Mouse (Mus musculus): ENCODE data around the gene Ccdc9b.

The Ccdc9b gene

DNA sequence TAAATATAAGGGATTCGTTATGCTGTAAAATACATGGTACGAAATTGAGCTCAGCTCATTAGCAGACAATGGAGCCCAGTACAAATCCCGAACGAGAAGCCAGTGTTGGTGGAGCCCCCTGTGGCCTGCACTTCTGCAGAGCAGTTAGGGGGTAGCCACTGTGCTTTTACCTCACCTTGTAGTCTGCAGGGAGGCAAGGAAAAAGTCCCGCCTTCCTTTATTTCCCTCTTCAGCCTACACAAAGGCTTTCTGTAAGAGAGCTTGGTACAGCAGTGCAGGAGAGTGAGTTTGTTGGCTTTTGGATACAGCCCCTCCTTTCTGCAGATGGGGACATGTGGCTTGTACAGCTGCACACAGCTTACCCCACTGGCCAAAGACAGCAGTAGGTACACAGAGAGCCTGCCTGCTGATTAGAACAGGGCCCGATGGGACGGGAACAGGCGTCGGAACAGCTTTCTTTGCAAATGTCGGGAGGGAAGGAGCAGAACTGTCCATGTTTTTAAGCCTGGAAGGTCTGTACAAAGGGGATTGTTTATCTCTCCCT lies 13.0 kb downstream of the Ccdc9b start:
- no peak for DNase-seq (ENCODE audit: low spot score in 2 of 2)

DNA sequence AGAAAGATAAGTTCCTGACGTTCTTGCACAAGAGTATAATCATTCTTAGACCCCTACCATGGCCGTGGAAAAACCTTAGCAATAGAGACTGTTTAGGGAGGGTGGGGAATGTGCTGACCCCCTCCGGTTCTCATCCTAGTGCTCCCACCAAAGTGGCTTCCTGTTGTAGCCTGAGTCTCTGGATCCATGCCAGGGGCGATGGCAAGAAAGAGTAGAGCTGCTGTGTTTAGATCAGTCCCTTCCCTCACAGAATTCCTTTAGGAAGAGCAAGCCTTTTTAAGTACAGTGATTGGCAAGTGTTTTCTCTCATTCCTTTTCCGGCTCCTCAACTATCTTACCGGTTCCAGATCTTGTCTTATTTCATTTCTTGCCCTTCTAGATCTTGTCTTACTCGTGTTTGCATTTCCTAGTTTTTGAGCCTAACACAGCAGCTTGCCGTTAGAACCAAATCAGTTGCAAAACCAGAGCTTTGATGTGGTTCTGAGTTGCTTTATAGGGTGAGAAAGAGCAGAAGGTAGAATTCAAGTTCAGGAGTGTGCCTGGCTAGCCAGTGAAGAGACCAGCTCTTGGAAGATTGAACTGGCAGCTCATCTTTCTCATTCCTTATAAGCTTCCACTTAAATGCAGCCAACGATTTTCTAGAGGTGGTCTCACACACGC lies 15.0 kb downstream of the Ccdc9b start:
- no peak for DNase-seq (ENCODE audit: low spot score in 2 of 2)

DNA sequence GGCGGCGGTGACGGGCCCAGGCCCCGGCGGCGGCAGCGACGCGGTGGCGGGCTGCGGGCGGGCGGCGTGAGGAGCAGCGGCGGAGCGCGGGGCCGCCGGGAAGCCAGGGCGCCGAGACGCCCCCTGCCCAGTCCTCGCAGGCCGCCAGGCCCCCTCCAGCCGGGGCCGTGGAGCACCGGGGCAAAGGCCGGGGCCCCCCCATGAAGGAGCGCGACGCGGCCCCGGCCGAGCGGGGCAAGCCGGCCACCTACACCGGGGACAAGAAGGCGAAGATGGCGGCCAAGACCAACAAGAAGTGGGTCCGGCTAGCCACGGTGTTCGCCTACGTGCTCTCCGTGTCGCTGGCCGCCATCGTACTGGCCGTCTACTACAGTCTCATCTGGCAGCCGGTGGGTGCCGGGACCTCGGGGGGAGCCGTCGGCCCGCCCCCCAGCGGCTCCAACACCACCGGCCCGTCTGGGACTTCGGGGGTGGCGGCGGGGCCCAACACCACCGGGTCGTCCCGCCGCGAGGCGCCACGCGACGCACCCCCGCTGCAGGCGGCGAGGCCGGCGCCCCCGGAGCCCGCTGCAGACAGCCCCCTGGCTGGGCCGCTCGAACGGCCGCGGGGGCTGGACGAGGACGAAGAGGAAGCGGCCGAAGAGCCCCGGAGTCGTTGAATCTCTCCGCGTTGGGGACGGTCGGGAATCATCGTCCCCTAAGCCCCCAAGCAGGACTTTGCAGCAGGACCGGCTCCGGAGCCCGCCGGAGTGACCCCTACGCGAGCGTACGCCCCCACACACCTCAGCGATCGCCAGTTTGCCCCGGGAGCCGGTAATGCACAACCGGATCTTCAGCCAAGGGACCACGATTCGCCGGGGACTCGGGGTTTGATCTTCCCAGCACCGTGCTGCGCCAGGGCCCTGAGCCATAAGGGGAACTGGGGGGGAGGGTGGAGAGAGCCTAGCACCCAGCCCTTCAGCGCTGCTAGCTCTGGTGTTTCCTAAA lies 16.3 kb downstream of the Ccdc9b start:
- peak; percentile 48 to 81 for DNase-seq (ENCODE audit: low spot score in 2 of 2)

DNA sequence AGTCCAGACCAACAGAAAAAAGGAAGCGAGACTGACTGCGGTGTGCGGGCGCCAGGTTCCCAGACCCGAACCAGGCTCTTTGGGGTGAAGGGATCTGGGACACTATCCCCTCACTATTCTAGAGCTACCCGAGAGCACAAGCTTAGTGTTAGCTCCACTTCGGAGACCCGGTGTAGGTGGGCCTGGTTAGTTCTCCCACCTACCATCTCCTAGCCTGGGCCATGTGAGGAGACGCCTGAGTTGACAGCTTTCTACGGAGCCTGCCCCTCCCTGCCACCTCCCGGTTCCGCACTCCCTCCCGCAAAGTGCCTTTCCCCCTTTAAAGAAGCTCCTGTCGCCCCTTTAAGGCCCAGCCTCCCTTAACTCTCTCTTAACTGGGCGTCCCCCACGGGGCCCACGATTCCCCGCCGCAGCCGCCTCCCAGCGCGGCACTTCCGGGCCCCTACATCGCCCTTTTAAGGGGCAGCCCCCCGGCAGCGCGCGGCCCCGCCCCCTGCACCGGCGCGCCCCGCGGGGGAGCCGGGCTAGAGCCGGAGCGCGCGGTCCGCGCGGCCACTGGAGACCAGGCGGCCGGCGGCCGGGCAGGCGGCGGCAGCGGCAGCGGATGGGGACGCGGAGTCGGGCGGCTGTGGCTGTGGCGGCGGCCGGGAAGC lies 17.1 kb downstream of the Ccdc9b start, which contains the start of gene Inafm2:
Gene Inafm2 (plus strand): TSS at position 527 of the 653 bp plus-strand sequence.
- peak; percentile 86 to 92 for DNase-seq (ENCODE audit: low spot score in 2 of 2)

- no peak for DNase-seq (ENCODE audit: low spot score in 2 of 2)
These were observed 17.8 kb downstream of the Ccdc9b start for GRCm38 (mm10) chr2:118744621-118745020.

- no peak for DNase-seq (ENCODE audit: low spot score in 2 of 2)
These were observed 19.1 kb downstream of the Ccdc9b start for GRCm38 (mm10) chr2:118743261-118743943.

GRCm38 (mm10) chr2:118741183-118741582 lies 21.3 kb downstream of the Ccdc9b start:
- DNase-seq (ENCODE audit: low spot score in 2 of 2), result no peak

- no peak for DNase-seq (ENCODE audit: low spot score in 2 of 2)
These were observed 22.1 kb downstream of the Ccdc9b start for GRCm38 (mm10) chr2:118740341-118740740.

GRCm38 (mm10) chr2:118733341-118733740 lies 29.1 kb downstream of the Ccdc9b start:
- no peak for DNase-seq (ENCODE audit: low spot score in 2 of 2)

GRCm38 (mm10) chr2:118731981-118732380 lies 30.5 kb downstream of the Ccdc9b start:
- no peak for DNase-seq (ENCODE audit: low spot score in 2 of 2)

GRCm38 (mm10) chr2:118730622-118730915 lies 31.9 kb downstream of the Ccdc9b start:
- peak; percentile 67 to 82 for DNase-seq (ENCODE audit: low spot score in 2 of 2)

DNA sequence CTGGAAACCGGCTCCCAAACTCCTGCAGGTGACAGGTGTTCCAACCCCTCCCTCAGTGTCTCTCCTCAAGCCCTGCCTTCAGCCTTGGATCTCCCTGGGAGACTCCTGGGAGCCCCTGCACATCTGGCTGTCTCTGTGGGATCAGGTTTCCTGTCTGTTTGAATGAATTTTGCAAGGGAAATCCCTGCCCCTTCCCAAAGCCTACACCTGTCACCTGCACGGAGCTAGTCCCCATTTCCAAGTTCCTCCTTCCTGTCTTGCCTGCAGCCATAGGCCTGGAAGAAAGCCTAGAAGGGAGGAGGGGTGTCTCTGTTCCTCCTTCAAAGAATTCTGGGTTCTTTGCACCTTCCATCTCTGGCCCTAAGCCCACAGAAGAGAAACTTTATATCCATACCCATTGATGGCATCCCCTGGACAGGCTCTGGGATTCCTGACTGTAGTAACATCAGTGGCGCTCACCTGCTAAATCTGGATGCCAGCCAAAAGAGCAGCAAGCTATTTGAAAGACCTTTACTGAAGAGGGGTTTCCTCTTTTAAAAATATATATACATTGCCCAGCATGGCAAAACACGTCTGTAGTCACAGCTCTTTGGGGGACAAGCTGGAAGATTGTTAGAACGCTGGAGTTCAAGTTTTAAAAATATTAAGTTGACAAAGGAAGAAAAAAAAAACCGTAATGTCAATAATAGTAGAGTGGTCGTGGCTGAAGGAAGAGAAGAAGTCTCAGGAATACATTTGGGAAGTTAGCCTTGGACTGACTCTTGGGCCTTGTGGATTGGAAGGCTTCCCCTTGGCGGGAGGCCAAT lies 32.4 kb downstream of the Ccdc9b start:
- DNase-seq (ENCODE audit: low spot score in 2 of 2), result no peak

DNA sequence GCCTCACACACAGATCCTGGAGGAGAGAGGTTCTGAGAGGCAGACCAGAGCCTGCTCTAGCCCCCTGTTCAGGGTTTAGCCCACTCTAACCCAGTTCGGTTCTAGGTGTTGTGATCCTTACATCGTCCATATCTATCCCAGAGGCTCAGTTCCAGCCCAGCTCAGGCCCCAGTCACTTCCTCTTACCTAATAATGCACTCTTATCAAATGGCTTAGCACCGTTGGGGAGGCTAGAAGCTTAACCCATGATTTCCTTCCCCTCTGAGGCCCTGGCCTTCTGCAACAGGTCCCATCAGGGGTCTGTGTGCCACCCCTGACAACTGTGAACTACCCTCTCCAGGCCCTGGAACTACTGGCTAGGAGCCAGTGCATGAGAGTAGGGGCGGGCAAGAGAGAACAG lies 33.3 kb downstream of the Ccdc9b start:
- no peak for DNase-seq (ENCODE audit: low spot score in 2 of 2)

GRCm38 (mm10) chr2:118728337-118728736 lies 34.1 kb downstream of the Ccdc9b start, which contains the start of gene Plcb2:
Gene Plcb2, minus strand, starts transcription at chr2:118728438.
- DNase-seq (ENCODE audit: low spot score in 2 of 2), result peak; percentile 53 to 77

DNA sequence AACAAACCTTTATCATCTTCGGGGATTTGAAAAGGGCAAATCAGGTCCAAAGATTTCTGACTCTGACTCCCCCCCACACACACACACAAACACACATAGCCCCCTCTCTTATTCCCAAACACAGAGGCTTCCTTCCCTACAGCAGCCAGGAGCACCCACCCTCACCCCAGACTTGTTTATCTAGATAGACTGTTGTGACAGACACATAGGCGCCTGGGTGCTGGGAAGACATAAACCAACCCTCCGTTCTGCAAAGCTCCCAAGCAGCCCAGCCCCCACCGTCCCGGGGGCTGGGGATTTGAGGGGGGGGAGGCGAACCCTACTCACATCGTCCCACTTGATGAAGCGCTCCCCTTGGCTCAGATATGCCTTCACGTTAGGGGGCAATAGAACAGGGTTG lies 34.5 kb downstream of the Ccdc9b start:
- DNase-seq (ENCODE audit: low spot score in 2 of 2), result no peak

DNA sequence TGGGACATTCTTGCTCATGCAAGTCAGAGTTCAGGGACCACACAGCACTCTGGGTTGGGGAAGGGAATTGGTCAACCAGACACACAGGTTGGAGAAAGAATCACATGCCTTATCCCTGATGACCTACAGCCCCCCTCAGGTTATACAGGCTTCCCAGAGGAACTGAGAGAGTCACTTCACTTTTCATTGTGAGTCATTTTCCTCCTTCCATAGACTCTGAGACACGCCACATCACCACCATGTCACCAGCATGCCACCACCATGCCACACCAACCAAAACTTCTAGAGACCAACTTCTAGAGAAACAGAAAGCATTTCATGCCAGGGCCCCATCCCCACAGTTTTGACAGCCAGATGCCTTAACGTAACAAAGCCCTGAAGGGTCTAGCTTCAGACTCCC lies 35.6 kb downstream of the Ccdc9b start:
- DNase-seq (ENCODE audit: low spot score in 2 of 2), result no peak

DNA sequence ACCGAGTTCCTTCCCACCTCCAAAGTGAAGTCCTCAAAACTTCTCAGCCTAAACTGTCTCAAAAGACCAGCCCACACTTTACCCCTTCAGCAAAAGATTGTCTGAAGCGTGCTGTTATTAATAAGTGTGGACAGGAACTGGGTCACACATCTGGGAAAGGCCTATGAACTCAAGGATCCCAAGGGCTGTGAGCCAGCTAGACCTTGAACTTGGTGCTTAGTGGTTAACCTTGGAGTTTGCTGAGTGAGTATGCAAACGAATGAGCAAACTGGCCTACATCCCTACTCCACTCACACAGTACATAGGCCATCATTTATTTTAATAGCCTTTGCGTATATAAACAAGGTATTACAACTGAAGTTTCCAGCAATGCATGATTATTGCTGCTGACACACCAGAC lies 37.0 kb downstream of the Ccdc9b start:
- DNase-seq (ENCODE audit: low spot score in 2 of 2), result no peak

- no peak for DNase-seq (ENCODE audit: low spot score in 2 of 2)
These were observed 38.6 kb downstream of the Ccdc9b start for GRCm38 (mm10) chr2:118723693-118724486.

- DNase-seq (ENCODE audit: low spot score in 2 of 2), result no peak
These were observed 45.8 kb downstream of the Ccdc9b start for GRCm38 (mm10) chr2:118716677-118717076.

GRCm38 (mm10) chr2:118714230-118714629 lies 48.2 kb downstream of the Ccdc9b start:
- DNase-seq (ENCODE audit: low spot score in 2 of 2), result no peak
